Mouse (Mus musculus) megakaryocyte-erythroid progenitor cell, adult 5-6 weeks (primary cell): ENCODE results near the gene Utp14a. TPM values are rescaled to one million over a fixed set of nuclear protein-coding genes. Genes with fewer than 3 reads are reported as not detected.

Source experiments
- ATAC-seq: replicated peaks from 2 replicates; pipeline ENCODE4 v1.8.0; 2016; ENCODE audit warnings: mild to moderate bottlenecking, inconsistent platforms; ENCODE audit not compliant: severe bottlenecking, poor library complexity, low FRiP score, low TSS enrichment
- total RNA-seq, 2 experiments: library from RNA; stranded (forward) in 1 of 2; stranded (reverse) in 1 of 2; fragments of 200-1000, 215-1000 nt in 1 of 2; fragments of >200 nt in 1 of 2; fragmentation: Nextera tagmentation in 1 of 2; gene quantifications; 2 replicates each; pipeline ENCODE4 v1.2.3; 2014 to 2017

Utp14a gene
- total RNA-seq, 2 experiments from 2014 or later: 61.4 to 120 TPM

- no peak for ATAC-seq
Measured at GRCm38 (mm10) chrX:48305356-48305755, 48.7 kb downstream of the Utp14a start.

DNA sequence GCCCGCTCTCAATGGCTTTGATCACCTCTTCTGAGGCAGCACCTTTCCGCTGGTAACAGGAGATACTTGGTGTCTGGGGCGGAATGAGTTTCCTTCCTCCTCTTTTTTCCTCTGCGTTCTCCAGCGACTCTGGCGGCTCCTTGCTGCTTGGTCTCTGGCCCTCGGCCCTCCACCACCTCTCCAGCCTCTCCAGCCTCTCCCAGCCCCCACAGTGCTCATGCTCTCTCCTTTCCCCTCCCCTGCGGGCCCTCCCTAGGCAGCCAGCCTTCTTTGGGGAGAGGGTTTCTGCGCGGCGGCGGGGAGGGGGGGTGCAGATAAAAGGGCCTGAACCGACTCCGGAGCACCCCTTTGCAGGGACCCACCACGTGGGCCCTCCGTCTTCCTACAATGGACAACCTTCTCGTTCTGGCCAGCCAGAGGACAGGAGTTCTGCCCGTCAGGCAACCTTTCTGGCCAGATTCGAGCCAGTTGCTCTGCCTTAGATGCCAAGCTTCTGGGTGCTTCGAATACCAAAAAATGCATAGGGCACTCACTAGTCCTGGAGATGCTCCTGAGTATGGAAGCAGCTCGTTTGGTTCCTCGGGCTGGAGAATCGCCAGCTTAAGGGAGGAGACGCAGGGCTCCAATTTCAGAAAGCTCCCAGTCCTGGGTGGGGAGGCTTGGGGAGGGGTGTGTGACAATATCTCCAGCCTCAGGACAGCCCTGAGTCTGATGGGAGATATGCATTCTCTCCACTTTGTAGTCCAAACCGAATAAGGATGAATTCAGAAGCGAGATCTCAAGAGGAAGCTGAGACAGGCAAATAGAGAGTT is 54.2 kb downstream of the Utp14a start:
- ATAC-seq: no peak

GRCm38 (mm10) chrX:48311727-48312126 is 55.1 kb downstream of the Utp14a start:
- ATAC-seq: 0 out of 2 replicates have a peak, but pooled peaks have one; percentile 12

- ATAC-seq: peak; percentile 95
Measured at GRCm38 (mm10) chrX:48314530-48315079, 57.9 kb downstream of the Utp14a start.

- peak; percentile 68 for ATAC-seq
Measured at GRCm38 (mm10) chrX:48317444-48317843, 60.8 kb downstream of the Utp14a start.

GRCm38 (mm10) chrX:48318194-48318593 is 61.5 kb downstream of the Utp14a start:
- ATAC-seq: peak; percentile 53; the same call in 1 of the 2 replicates

Other genes with a start within 250 kb of the Utp14a start
- gene Apln, start 222.0 kb upstream of the Utp14a start, total RNA-seq (2014; fragmentation: Nextera tagmentation): 0.28 TPM in 1 of 2 replicates, not detected in the other
- 0.27 TPM in 1 of 2 replicates, not detected in the other for gene Apln, start 222.0 kb upstream of the Utp14a start, total RNA-seq (2017)
- gene Xpnpep2, start 148.1 kb upstream of the Utp14a start, total RNA-seq (2014; fragmentation: Nextera tagmentation): 3.6 TPM in 1 of 2 replicates, not detected in the other
- gene Xpnpep2, start 148.1 kb upstream of the Utp14a start, total RNA-seq (2017): 0.47 TPM in 1 of 2 replicates, not detected in the other
- 34.7 and 38.6 TPM in 2 replicates for gene Sash3, start 110.4 kb upstream of the Utp14a start, total RNA-seq (2014; fragmentation: Nextera tagmentation)
- 49.8 and 63.2 TPM in 2 replicates for gene Sash3, start 110.4 kb upstream of the Utp14a start, total RNA-seq (2017)
- 12.3 and 17.4 TPM in 2 replicates for gene Zdhhc9, start 48.0 kb upstream of the Utp14a start, total RNA-seq (2014; fragmentation: Nextera tagmentation)
- gene Zdhhc9, start 48.0 kb upstream of the Utp14a start, total RNA-seq (2017): 3.2 and 3.9 TPM in 2 replicates
- gene Bcorl1, start 84.5 kb downstream of the Utp14a start, total RNA-seq (2014; fragmentation: Nextera tagmentation): 14.8 and 16.3 TPM in 2 replicates
- 3.1 and 3.7 TPM in 2 replicates for gene Bcorl1, start 84.5 kb downstream of the Utp14a start, total RNA-seq (2017)
- 24.2 and 26.0 TPM in 2 replicates for gene Elf4, start 206.3 kb downstream of the Utp14a start, total RNA-seq (2014; fragmentation: Nextera tagmentation)
- 7.9 and 11.8 TPM in 2 replicates for gene Elf4, start 206.3 kb downstream of the Utp14a start, total RNA-seq (2017)